Mouse (Mus musculus) megakaryocyte, embryonic 14.5 days (primary cell): ENCODE data around the gene Pirb. TPM values are rescaled to one million over a fixed set of nuclear protein-coding genes. Genes with fewer than 3 reads are reported as not detected.
A peak's percentile ranks its signal among the peaks of the same experiment; 100 is the strongest.

Experiments used
- H3K27me3 ChIP-seq: replicated peaks from 2 replicates; pipeline ENCODE3; 2012; ENCODE audit warnings: inconsistent platforms
- H3K36me3 ChIP-seq: replicated peaks from 2 replicates; pipeline ENCODE3; 2012; ENCODE audit warnings: low read length, inconsistent platforms, mixed read lengths
- H3K4me1 ChIP-seq: 2 replicates; pipeline ENCODE4 v1.6.1; 2012; ENCODE audit warnings: inconsistent platforms
- H3K4me3 ChIP-seq: replicated peaks from 2 replicates; pipeline ENCODE3; 2012; ENCODE audit warnings: moderate library complexity, mild to moderate bottlenecking, inconsistent platforms
- H3K9me3 ChIP-seq: 2 replicates; pipeline ENCODE4 v1.6.1; 2012; ENCODE audit warnings: inconsistent platforms
- FLI1 ChIP-seq: IDR thresholded peaks from 2 replicates; pipeline ENCODE4 v1.6.1; 2012; ENCODE audit warnings: low read length, inconsistent platforms, mixed read lengths
- GATA1 ChIP-seq: IDR thresholded peaks from 3 replicates; pipeline ENCODE4 v1.6.1; 2012; ENCODE audit warnings: mixed read lengths, low read length, inconsistent platforms, borderline replicate concordance
- polyA plus RNA-seq: library from polyadenylated mRNA; stranded (reverse); fragments of >175 nt; gene quantifications from 2 replicates; pipeline ENCODE4 v1.2.3, GENCODE M21; 2012; ENCODE audit warnings: low replicate concordance; ENCODE audit not compliant: insufficient read depth

Pirb gene
- polyA plus RNA-seq, 1 experiment = 14.2 TPM

DNA sequence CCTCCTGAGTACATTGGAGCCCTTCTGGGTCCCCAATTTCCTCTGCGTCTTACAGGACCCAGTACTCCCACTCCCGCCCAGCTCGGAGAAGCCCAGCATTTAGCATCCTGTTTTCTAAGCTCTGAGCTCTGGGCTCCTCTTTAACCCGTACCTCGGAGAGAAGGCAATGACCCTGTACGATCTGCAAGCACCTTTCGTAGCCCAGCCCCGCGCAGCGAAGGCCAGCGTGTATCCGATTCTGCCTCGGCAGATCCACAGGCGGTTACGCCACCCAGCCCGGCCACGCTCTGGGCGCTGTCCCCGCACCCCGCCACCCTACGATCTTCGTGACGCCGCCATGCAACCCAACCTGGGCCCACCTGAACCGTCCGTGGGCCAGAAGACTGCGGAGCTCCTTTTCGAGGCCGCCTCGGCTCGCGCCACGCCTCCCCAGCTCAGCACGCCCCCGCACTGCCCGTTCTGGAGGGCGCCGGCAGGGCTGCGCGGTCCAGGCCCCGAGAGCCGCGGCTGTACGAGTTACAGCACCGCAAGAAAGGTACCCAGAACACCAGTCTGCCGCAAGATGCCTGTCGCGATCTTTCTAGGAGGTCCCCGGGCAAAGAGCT lies 27.7 kb downstream of the Pirb start, which contains the start of gene Tsen34:
TSS of gene Tsen34 (plus strand) at position 482 of the 605 bp plus-strand sequence.
- Histone ChIP-seq H3K4me3 (peak within 1 kb of the TSS; percentile 99), H3K4me1 (peaks cover 46% of the 10 kb centered on the region), H3K27me3 (no peaks in the 10 kb centered on the region), H3K36me3 (peaks cover 59% of the 10 kb centered on the region), H3K9me3 (no peaks in the 10 kb centered on the region)
- no peak for TF ChIP-seq GATA1
- TF ChIP-seq FLI1 = no peak

DNA sequence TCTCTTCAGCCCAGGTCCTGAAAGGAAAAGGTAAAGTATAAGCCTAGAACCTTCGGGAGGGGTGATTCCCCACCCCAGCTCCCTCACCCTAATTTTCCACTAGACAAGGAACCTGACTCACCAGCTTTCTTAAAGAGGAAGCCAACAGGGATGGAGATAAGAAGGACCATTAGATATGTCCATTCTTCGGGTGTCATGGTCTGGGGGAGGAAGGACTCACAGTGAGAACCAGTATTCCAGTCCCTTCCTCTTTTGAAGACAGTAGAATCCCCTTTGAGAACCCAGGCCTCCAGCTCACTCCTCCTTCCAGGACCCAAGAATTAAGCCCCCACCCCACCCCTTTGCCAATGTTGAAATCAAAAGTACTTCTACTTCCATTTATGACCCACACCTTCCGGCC lies 28.3 kb downstream of the Pirb start:
- Histone ChIP-seq H3K4me1 (peaks cover 46% of the 10 kb centered on the region), H3K9me3 (no peaks in the 10 kb centered on the region), H3K4me3 (peak overlapping the region; percentile 99), H3K36me3 (peaks cover 59% of the 10 kb centered on the region), H3K27me3 (no peaks in the 10 kb centered on the region)
- TF ChIP-seq GATA1 (no peak), FLI1 (no peak)

DNA sequence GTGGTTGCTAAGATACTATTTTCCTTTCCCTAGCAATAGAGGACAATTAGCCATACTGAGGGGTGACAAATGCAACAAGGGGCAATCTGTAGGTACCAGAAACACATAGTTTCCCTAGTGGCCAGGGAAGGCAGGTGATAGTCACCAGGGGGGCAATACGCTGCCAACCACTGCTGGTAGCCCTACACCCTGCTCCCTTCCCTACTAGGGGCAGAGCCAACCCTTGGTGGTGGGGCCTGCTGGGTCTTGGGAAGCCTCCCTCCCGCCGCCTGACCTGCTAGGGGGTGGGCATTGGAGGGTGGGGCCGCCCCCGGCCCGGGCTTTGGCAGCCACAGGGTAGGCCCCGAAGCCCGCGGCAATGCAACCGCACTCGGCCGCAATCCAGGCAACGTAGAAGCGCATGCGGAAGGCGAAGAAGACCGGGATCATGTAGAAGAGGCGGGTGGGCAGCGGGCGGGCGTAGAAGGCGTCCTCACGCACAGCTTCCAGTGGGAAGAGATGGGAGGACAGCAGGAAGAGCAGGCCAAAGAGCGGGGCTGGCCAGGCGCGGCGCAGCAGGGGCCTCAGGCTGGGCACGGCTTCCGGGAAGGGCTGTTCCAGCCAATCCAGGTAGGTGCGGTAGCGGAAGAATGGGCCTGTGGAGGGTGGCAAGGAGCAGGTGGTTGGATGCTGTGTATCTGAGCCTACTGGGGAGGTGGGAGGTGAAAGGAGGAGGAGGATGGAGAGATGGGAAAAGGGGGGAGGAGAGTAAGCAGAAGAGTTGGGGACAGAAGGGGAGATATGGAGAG lies 34.6 kb downstream of the Pirb start:
- Histone ChIP-seq H3K36me3 (peaks cover 96% of the 10 kb centered on the region), H3K4me3 (no peak overlapping the region), H3K27me3 (no peaks in the 10 kb centered on the region), H3K9me3 (no peaks in the 10 kb centered on the region), H3K4me1 (peaks cover 44% of the 10 kb centered on the region)
- TF ChIP-seq FLI1 = no peak
- TF ChIP-seq GATA1 = no peak

DNA sequence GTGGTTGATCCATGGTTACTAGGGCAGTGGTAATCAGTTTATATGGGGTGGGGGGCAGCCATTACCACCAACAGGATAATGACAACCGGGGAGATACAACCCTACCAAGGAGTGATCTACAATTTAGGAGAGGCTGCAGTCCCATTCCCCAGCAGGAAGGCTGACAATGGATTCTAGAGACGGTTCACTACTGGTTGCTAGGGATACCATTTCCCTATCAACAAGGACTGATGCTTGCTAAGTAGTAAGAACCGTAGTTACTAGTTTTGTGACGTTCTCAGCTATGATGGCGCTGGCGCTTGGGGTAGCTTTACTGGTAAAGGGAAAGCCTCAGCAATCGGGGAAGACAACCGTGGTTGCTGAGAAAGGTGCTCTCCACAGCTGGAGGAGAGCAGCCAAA lies 35.5 kb downstream of the Pirb start:
- H3K36me3 ChIP-seq = peaks cover 95% of the 10 kb centered on the region
- H3K9me3 ChIP-seq = no peaks in the 10 kb centered on the region
- no peak overlapping the region for H3K4me3 ChIP-seq
- H3K27me3 ChIP-seq = no peaks in the 10 kb centered on the region
- peaks cover 39% of the 10 kb centered on the region for H3K4me1 ChIP-seq
- TF ChIP-seq GATA1 = no peak
- no peak for TF ChIP-seq FLI1

DNA sequence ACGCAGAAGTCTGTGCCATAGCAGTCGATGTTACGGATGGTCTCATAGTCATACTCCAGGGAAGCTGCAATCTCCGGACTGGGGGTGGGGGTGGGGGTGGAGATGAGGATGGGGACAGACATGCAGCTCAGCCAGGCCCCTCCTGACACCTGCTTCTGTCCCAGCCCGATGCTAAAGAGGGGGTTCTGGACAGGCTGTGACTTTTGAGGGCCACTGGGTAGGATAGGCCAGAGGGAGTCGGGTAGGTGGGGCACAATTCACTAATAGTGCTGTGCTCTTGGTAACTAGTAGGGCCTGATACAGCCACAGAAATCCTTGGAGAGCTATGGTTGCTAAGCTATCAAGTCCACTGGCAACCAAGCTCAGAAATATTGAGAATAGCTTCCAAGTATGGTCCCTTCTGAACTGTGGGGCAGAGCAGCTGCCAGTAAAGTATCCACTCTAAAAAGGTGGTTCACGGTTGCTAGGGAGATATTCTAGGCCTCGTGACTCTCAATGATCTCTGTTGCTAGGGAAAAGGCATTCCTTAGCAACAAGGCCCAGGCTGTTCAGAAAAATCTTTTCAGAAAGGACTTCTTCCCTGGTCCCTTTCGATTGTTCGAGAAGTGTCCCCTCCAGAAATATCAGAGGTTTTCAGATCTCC lies 36.2 kb downstream of the Pirb start:
- peaks cover 39% of the 10 kb centered on the region for H3K4me1 ChIP-seq
- TF ChIP-seq FLI1 (no peak), GATA1 (no peak)
- no peaks in the 10 kb centered on the region for H3K9me3 ChIP-seq
- H3K36me3 ChIP-seq = peaks cover 94% of the 10 kb centered on the region
- no peak overlapping the region for H3K4me3 ChIP-seq
- H3K27me3 ChIP-seq = no peaks in the 10 kb centered on the region

DNA sequence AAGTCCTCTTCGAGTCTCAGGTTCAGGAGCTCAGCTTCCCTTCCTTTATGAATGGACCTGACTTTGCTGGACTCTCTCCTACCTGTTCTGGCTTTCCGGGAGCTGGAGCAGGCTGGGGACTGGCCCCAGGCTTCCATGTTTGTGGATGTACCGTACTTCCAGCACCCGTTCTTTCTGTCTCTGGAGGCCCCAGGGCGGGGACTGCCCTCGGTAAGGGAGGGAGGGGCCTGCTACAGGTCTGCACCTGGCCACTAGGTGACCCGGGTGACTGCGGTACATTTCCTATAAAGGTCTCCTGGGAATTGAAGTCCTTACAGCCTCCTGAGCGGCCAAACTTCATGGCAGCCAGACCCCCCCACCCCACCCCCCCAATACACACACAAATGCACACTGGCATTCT lies 42.8 kb downstream of the Pirb start, which contains the start of gene Tmc4:
TSS of gene Tmc4 (minus strand) at position 212 of the 400 bp plus-strand sequence.
- peaks cover 77% of the 10 kb centered on the region for H3K4me1 ChIP-seq
- TF ChIP-seq FLI1 (no peak), GATA1 (no peak)
- no peaks in the 10 kb centered on the region for H3K9me3 ChIP-seq
- peaks cover 82% of the 10 kb centered on the region for H3K36me3 ChIP-seq
- H3K4me3 ChIP-seq = no peak within 1 kb of the TSS
- no peaks in the 10 kb centered on the region for H3K27me3 ChIP-seq

DNA sequence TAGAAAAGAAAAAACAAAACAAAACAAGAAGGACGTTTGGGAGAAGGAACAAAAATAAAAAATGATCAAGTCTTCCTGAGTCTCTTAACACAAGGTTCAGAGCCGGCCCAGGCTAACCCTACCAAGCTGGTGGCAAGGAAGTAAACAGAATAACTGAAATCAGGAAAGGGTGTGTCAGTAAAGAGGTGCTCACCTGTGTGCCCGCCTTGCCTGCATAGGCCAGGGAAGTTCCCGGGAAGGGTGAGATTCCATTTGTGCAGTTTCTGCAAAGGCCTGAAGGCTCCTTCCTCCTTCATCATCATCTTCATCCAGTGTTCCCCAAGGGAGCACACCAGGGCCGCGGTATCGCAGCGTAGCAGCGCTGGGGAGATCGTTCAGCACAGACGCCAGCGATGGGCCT lies 43.8 kb downstream of the Pirb start:
- Histone ChIP-seq H3K4me3 (no peak overlapping the region), H3K27me3 (no peaks in the 10 kb centered on the region), H3K9me3 (no peaks in the 10 kb centered on the region), H3K4me1 (peaks cover 75% of the 10 kb centered on the region), H3K36me3 (peaks cover 82% of the 10 kb centered on the region)
- TF ChIP-seq GATA1 (no peak), FLI1 (no peak)

DNA sequence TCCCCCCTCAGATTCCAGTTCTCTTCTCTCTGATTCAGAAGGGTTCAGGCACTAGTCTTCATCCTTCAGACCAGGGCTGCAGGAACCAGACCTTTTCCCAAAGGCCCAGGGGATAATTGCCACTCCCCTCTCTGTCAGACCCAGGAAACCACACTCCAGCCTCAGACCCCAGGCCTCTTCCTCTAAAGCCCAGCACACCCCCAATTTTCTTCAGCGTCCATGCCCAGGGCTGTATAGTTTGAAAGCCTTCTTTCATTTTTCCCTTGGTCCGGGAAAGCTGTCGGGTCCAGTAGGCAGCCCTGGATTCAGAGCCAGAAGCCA lies 45.0 kb downstream of the Pirb start:
- Histone ChIP-seq H3K9me3 (no peaks in the 10 kb centered on the region), H3K36me3 (peaks cover 82% of the 10 kb centered on the region), H3K27me3 (no peaks in the 10 kb centered on the region), H3K4me1 (peaks cover 65% of the 10 kb centered on the region), H3K4me3 (peak overlapping the region; percentile 70)
- no peak for TF ChIP-seq FLI1
- no peak for TF ChIP-seq GATA1

DNA sequence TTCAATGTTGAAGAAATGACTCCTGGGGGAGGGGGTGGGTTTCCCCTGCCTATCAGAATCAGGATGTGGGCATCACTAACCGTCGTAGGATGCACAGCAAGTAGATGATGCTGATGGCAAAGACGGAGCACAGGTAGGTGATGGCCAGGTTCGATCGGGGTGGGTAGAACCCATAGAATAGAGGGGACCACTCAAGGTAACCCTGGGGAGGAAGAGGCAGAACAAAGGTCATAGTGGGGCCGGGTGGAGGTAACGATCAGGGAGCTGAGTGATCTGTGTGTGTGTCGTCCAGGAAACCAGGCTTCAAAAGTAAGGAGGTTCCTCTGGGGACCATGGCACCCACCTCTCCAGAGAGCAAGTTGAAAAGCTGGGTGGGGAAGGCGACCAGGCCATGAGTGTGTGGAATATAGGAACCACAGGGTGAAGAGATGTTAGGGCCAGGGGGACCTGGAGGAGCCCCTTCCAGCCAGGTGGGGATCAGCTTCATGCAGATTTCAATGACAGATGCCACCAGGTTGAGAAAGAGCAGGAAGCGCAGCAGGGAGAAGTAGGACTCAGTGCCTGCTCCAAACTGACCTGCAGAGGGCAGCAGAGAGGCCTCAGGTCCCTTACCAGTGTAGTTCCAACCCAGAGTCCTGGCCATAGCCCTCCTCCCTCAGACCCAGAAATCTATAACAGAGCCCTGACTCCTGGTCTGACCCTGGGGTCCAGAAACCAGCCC lies 45.5 kb downstream of the Pirb start:
- no peaks in the 10 kb centered on the region for H3K9me3 ChIP-seq
- no peak for TF ChIP-seq GATA1
- TF ChIP-seq FLI1 = no peak
- H3K4me1 ChIP-seq = peaks cover 67% of the 10 kb centered on the region
- H3K27me3 ChIP-seq = no peaks in the 10 kb centered on the region
- peak overlapping the region; percentile 70 for H3K4me3 ChIP-seq
- peaks cover 83% of the 10 kb centered on the region for H3K36me3 ChIP-seq
